Mouse (Mus musculus): ENCODE data around the gene Sumo3. TPM values are rescaled to one million over a fixed set of nuclear protein-coding genes. Genes with fewer than 3 reads are reported as not detected.

Sumo3 gene
- polyA plus RNA-seq, 2 experiments, result 82.5 to 109 TPM

DNA sequence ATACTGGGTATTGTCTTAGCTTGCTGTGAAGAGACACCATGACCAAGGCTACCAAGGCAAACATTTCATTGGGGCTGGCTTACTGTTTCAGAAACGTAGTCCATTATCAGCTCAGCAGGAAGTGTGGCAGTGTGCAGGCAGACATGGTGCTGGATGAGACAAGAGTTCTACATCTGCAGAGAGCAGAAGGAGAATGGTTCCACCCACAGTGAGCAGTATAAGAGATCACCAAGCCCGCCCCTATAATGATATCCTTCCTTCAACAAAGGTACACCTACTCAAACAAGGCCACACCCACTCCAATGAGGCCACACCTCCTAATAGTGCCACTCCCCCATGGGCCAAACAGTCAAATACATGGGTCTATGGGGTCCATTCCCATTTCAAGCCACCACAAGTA, 44.4 kb upstream of the Sumo3 start:
- Histone ChIP-seq H3K9ac (replicated peaks) (no peak overlapping the region), H3K4me1 (replicated peaks; ENCODE audit: control insufficient read depth in 2 of 2, insufficient read depth in 2 of 2, low read length in 1 of 2) (peaks cover 0 to 13% of the 10 kb centered on the region in 2 experiments; a peak in 3 of 4 replicates), H3K27me3 (ENCODE audit: control insufficient read depth, insufficient read depth, low read length) (no peaks in the 10 kb centered on the region), H3K4me3 (ENCODE audit: insufficient read depth in 1 of 2, low read depth in 2 of 2, low read length in 2 of 2) (no peak overlapping the region), H3K4me2 (ENCODE audit: low read depth) (no peak overlapping the region), H3K36me3 (replicated peaks; ENCODE audit: control insufficient read depth, insufficient read depth, low read depth) (no peaks in the 10 kb centered on the region), H3K27ac (no peak overlapping the region), H3K9me3 (ENCODE audit: control insufficient read depth, low read length) (no peaks in the 10 kb centered on the region)
- no peak for DNase-seq (ENCODE audit: low read depth in 3 of 3, low spot score in 3 of 3)
- ATAC-seq (ENCODE audit: insufficient read depth), result peak; percentile 51; the same call in 1 of the 2 replicates
- 32% methylated on average over 2 of the region's 2 CpGs for whole genome bisulfite sequencing (ENCODE audit: insufficient replicate concordance)
- TF ChIP-seq EP300 (IDR thresholded peaks at IDR 0.05; ENCODE audit: low read depth), result no peak
- no peak for TF ChIP-seq CTCF (IDR thresholded peaks at IDR 0.05; ENCODE audit: low read depth)

DNA sequence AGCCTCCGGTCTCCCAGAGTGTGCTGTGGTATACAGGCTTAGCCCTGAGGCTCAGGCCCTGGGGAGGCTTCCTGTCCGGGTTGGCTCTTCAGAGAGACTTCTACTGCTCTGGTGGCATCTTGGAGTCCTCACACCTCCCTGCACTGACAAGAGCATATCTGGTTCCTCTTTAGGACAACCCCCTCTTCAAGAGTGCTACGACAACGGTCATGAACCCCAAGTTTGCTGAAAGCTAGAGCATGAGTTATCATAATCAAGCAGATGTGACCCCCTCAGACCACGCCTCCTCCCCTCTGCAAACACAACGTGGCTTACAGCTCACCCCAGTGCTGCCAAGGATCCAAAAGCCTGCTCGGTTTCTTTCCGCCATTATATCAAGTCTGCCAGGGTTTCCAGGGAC, 40.9 kb upstream of the Sumo3 start:
- WGBS (ENCODE audit: insufficient replicate concordance), result 52% methylated on average over 8 of the region's 8 CpGs
- no peak overlapping the region for H3K27ac ChIP-seq
- H3K36me3 ChIP-seq (replicated peaks; ENCODE audit: control insufficient read depth, insufficient read depth, low read depth), result no peaks in the 10 kb centered on the region
- no peak for ATAC-seq (ENCODE audit: insufficient read depth)
- H3K9ac ChIP-seq (replicated peaks), result no peak overlapping the region
- no peaks in the 10 kb centered on the region for H3K27me3 ChIP-seq (ENCODE audit: control insufficient read depth, insufficient read depth, low read length)
- no peak overlapping the region for H3K4me3 ChIP-seq (ENCODE audit: insufficient read depth in 1 of 2, low read depth in 2 of 2, low read length in 2 of 2)
- no peak overlapping the region for H3K4me2 ChIP-seq (ENCODE audit: low read depth)
- peaks cover 0 to 13% of the 10 kb centered on the region in 2 experiments; a peak in 3 of 4 replicates for H3K4me1 ChIP-seq (replicated peaks; ENCODE audit: control insufficient read depth in 2 of 2, insufficient read depth in 2 of 2, low read length in 1 of 2)
- H3K9me3 ChIP-seq (ENCODE audit: control insufficient read depth, low read length), result no peaks in the 10 kb centered on the region
- no peak for DNase-seq (ENCODE audit: low read depth in 3 of 3, low spot score in 3 of 3)
- no peak for TF ChIP-seq EP300 (IDR thresholded peaks at IDR 0.05; ENCODE audit: low read depth)
- no peak for TF ChIP-seq CTCF (IDR thresholded peaks at IDR 0.05; ENCODE audit: low read depth)

DNA sequence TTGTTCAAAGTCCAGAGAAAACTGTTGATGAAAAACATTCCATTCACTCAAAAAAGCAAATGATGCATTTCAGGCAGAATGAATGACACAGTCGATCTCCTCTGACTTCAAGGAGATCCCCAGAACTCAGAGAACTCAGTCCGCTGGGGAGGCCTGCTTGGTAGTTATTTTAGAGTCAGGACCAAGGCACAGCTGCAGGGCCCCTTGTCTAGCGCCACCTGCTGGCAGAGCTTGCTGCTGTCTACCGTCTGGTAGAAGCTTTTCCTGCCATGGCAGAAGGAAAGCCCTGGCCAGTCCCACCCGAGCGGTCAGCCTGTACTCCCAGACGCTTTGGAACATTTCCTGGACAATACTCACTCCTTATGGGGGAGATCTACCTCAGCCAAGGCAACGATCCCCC, 39.2 kb upstream of the Sumo3 start:
- Histone ChIP-seq H3K4me2 (ENCODE audit: low read depth) (no peak overlapping the region), H3K4me3 (ENCODE audit: insufficient read depth in 1 of 2, low read depth in 2 of 2, low read length in 2 of 2) (no peak overlapping the region), H3K27ac (no peak overlapping the region), H3K4me1 (replicated peaks; ENCODE audit: control insufficient read depth in 2 of 2, insufficient read depth in 2 of 2, low read length in 1 of 2) (peaks cover 0 to 2% of the 10 kb centered on the region in 2 experiments; a peak in 2 of 4 replicates), H3K27me3 (ENCODE audit: control insufficient read depth, insufficient read depth, low read length) (no peaks in the 10 kb centered on the region), H3K9me3 (ENCODE audit: control insufficient read depth, low read length) (no peaks in the 10 kb centered on the region), H3K9ac (replicated peaks) (no peak overlapping the region), H3K36me3 (replicated peaks; ENCODE audit: control insufficient read depth, insufficient read depth, low read depth) (no peaks in the 10 kb centered on the region)
- 14% methylated on average over 8 of the region's 8 CpGs for WGBS (ENCODE audit: insufficient replicate concordance)
- ATAC-seq (ENCODE audit: insufficient read depth) (peak; percentile 38; the same call in 1 of the 2 replicates), DNase-seq (ENCODE audit: low read depth in 3 of 3, low spot score in 3 of 3) (peak in 1 of 3 experiments; percentile 46)
- TF ChIP-seq EP300 (IDR thresholded peaks at IDR 0.05; ENCODE audit: low read depth) (no peak), CTCF (IDR thresholded peaks at IDR 0.05; ENCODE audit: low read depth) (peak; percentile 97)

DNA sequence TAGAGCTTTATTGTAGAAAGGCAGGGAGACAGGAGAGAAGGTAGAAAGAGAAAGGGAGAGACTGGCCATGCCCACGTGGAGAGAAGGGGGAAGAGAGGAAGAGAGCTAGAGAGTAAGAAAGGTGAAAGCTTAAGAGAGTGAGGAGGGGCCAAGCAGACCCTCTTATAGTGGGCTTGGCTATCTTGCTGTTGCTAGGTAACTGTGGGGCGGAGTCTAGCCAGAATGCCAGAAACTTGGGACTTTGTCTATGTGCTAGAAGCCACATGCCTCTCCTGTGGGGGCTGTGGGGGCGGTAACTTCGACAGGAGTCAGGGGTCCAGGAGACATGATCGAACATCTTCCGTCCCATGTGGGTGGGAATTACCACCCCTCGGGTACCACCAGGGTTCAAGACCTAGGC, 36.4 kb upstream of the Sumo3 start:
- DNase-seq (ENCODE audit: low read depth in 3 of 3, low spot score in 3 of 3) (no peak), ATAC-seq (ENCODE audit: insufficient read depth) (no peak)
- Histone ChIP-seq H3K27ac (no peak overlapping the region), H3K9ac (replicated peaks) (no peak overlapping the region), H3K27me3 (ENCODE audit: control insufficient read depth, insufficient read depth, low read length) (no peaks in the 10 kb centered on the region), H3K9me3 (ENCODE audit: control insufficient read depth, low read length) (no peaks in the 10 kb centered on the region), H3K4me3 (ENCODE audit: insufficient read depth in 1 of 2, low read depth in 2 of 2, low read length in 2 of 2) (no peak overlapping the region), H3K36me3 (replicated peaks; ENCODE audit: control insufficient read depth, insufficient read depth, low read depth) (no peaks in the 10 kb centered on the region), H3K4me1 (replicated peaks; ENCODE audit: control insufficient read depth in 2 of 2, insufficient read depth in 2 of 2, low read length in 1 of 2) (no peaks in the 10 kb centered on the region; a peak in 3 of 4 replicates), H3K4me2 (ENCODE audit: low read depth) (no peak overlapping the region)
- TF ChIP-seq EP300 (IDR thresholded peaks at IDR 0.05; ENCODE audit: low read depth) (no peak), CTCF (IDR thresholded peaks at IDR 0.05; ENCODE audit: low read depth) (no peak)
- WGBS (ENCODE audit: insufficient replicate concordance), result 49% methylated on average over 7 of the region's 7 CpGs

DNA sequence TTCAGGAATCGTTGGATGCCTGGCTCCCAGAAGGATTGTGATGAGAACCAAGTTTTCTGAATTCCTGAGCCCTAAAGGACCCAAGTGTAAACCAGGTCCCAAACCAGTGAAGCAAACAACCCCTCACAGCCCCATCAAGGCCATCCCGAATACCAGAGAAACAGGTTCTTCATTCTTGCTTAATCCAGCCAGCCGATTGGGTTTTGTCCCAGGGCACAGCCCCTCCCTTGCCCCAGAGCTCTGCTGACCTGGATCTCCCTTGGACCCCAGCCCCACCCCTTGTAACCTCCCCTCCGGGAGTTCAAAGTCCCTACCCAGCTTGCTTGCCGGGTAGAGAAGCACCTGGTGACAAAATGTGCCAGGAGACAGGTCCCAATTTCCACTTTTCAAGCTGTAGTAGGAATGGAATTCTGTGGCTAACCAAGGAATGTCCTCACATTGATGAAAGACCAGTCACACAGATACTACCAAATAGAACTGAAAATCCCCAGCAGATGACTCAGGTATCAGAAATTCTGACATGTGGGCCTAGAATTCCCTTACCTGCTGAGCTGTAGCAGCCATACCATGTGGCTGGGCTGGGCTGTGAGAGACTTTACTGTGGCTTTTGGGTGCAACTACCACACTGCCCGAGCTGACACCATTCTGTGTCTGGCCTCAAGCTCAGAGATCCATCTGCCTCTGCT, 35.8 kb upstream of the Sumo3 start:
- DNase-seq (ENCODE audit: low read depth in 3 of 3, low spot score in 3 of 3) (no peak), ATAC-seq (ENCODE audit: insufficient read depth) (peak; percentile 47; the same call in 1 of the 2 replicates)
- Histone ChIP-seq H3K9ac (replicated peaks) (no peak overlapping the region), H3K4me3 (ENCODE audit: insufficient read depth in 1 of 2, low read depth in 2 of 2, low read length in 2 of 2) (no peak overlapping the region), H3K9me3 (ENCODE audit: control insufficient read depth, low read length) (no peaks in the 10 kb centered on the region), H3K27me3 (ENCODE audit: control insufficient read depth, insufficient read depth, low read length) (no peaks in the 10 kb centered on the region), H3K4me1 (replicated peaks; ENCODE audit: control insufficient read depth in 2 of 2, insufficient read depth in 2 of 2, low read length in 1 of 2) (no peaks in the 10 kb centered on the region; a peak in 3 of 4 replicates), H3K4me2 (ENCODE audit: low read depth) (no peak overlapping the region), H3K27ac (no peak overlapping the region), H3K36me3 (replicated peaks; ENCODE audit: control insufficient read depth, insufficient read depth, low read depth) (no peaks in the 10 kb centered on the region)
- TF ChIP-seq EP300 (IDR thresholded peaks at IDR 0.05; ENCODE audit: low read depth) (no peak), CTCF (IDR thresholded peaks at IDR 0.05; ENCODE audit: low read depth) (no peak)
- 41% methylated on average over 6 of the region's 6 CpGs for WGBS (ENCODE audit: insufficient replicate concordance)

Data from liver, embryonic 14.5 days (tissue).